Mouse (Mus musculus): ENCODE measurements at regions not wholly inside any gene's neighbourhood (a gene's known extent, or its start where the extent isn't known, plus 50 kb on each side); places are given as distances from the start of the nearest gene placed in this dataset.
A peak's percentile ranks its signal among the peaks of the same experiment; 100 is the strongest.

GRCm38 (mm10) chr9:69685630-69686029 lies 75.1 kb downstream of the Foxb1 start:
- Histone ChIP-seq H3K4me2 (no peak overlapping the region), H3K9ac (ENCODE audit: low read depth, low read length) (no peak overlapping the region), H3K4me1 (ENCODE audit: control insufficient read depth, insufficient read depth, low read length) (no peaks in the 10 kb centered on the region), H3K9me3 (replicated peaks; ENCODE audit: control insufficient read depth, low read length) (no peaks in the 10 kb centered on the region), H3K4me3 (ENCODE audit: low read depth, low read length) (no peak overlapping the region), H3K27me3 (ENCODE audit: control insufficient read depth, insufficient read depth, low read length) (no peaks in the 10 kb centered on the region), H3K36me3 (ENCODE audit: control insufficient read depth, insufficient read depth, low read length) (no peaks in the 10 kb centered on the region), H3K27ac (ENCODE audit: low read depth, low read length) (no peak overlapping the region)
- WGBS (ENCODE audit: insufficient replicate concordance): 66% methylated on average over 4 of the region's 4 CpGs
- ATAC-seq (replicated peaks; ENCODE audit: insufficient number of reproducible peaks, low FRiP score, low TSS enrichment): no peak

DNA sequence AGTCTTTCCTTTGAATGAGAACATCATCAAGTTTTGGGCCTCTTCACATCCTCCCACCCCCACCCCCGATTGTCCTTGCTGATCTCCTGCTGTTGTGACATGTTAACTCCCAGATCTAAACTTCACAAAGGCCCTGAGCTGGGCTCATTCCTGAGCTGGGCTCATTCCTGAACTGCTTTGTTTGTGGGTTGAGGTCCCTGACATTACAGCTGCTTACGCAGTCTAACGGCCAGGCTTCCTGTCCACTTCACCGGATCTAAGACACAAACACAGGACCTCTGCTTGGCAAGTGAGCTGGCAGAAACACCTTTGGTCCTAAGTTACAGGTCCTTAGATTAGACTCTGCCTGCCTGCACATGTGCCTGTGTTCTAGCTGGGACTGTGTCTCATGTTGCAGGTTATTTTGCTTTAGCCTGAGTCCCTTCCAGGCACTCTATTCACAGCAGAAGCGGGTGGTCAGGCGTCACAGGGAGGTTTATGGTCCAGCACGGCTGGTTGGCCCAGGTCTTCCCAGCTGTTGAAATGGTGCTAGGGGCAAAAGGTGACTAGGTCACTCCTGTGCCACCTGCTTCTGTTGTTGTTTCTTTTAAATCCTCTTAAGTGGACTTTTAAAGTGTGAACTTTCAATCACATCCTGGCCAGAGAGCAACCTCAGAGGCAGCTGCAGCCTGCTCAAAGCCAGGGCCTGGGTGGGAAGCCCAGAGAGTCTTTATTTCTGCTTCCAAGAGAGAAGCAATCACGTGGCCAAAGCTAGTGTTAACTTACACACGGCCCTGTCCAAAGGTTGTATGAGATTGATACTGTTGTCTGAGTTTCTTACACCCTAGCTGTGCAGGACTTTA lies 79.1 kb downstream of the Foxb1 start:
- Histone ChIP-seq H3K27ac (ENCODE audit: low read depth, low read length) (no peak overlapping the region), H3K9ac (ENCODE audit: low read depth, low read length) (no peak overlapping the region), H3K36me3 (ENCODE audit: control insufficient read depth, insufficient read depth, low read length) (no peaks in the 10 kb centered on the region), H3K9me3 (replicated peaks; ENCODE audit: control insufficient read depth, low read length) (no peaks in the 10 kb centered on the region), H3K4me3 (ENCODE audit: low read depth, low read length) (no peak overlapping the region), H3K27me3 (ENCODE audit: control insufficient read depth, insufficient read depth, low read length) (no peaks in the 10 kb centered on the region), H3K4me1 (ENCODE audit: control insufficient read depth, insufficient read depth, low read length) (no peaks in the 10 kb centered on the region), H3K4me2 (no peak overlapping the region)
- 29% methylated on average over 9 of the region's 9 CpGs for WGBS (ENCODE audit: insufficient replicate concordance)
- no peak for ATAC-seq (replicated peaks; ENCODE audit: insufficient number of reproducible peaks, low FRiP score, low TSS enrichment)

DNA sequence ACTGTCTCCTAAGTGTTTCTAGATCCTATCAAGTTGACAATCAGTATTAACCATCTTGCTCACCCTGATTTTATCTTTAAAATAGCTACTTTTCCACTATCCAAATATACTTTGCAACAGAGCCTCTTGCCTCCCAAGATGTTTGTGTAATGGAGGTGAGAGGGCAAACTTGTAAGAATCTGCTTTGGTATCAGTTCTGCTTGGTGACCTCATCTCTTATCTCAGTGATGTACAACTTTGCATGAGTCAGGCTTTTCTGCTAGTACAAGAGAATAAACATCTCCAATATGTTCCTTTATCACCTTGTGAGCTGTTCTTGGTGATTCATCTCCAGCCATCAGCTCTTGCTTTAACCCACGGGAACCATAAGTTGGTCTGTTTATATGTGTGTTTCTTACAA lies 82.1 kb downstream of the Foxb1 start:
- no peak for ATAC-seq (replicated peaks; ENCODE audit: insufficient number of reproducible peaks, low FRiP score, low TSS enrichment)
- 61% methylated on average over 1 of the region's 1 CpGs for WGBS (ENCODE audit: insufficient replicate concordance)
- Histone ChIP-seq H3K9ac (ENCODE audit: low read depth, low read length) (no peak overlapping the region), H3K4me3 (ENCODE audit: low read depth, low read length) (no peak overlapping the region), H3K4me1 (ENCODE audit: control insufficient read depth, insufficient read depth, low read length) (no peaks in the 10 kb centered on the region), H3K27ac (ENCODE audit: low read depth, low read length) (no peak overlapping the region), H3K4me2 (no peak overlapping the region), H3K9me3 (replicated peaks; ENCODE audit: control insufficient read depth, low read length) (no peaks in the 10 kb centered on the region), H3K27me3 (ENCODE audit: control insufficient read depth, insufficient read depth, low read length) (no peaks in the 10 kb centered on the region), H3K36me3 (ENCODE audit: control insufficient read depth, insufficient read depth, low read length) (no peaks in the 10 kb centered on the region)

GRCm38 (mm10) chr9:69673463-69674105 lies 87.2 kb downstream of the Foxb1 start:
- no peaks in the 10 kb centered on the region for H3K9me3 ChIP-seq (replicated peaks; ENCODE audit: control insufficient read depth, low read length)
- no peak for ATAC-seq (replicated peaks; ENCODE audit: insufficient number of reproducible peaks, low FRiP score, low TSS enrichment)
- peaks cover 36% of the 10 kb centered on the region for H3K27me3 ChIP-seq (ENCODE audit: control insufficient read depth, insufficient read depth, low read length)
- no peak overlapping the region for H3K9ac ChIP-seq (ENCODE audit: low read depth, low read length)
- 63% methylated on average over 10 of the region's 10 CpGs for WGBS (ENCODE audit: insufficient replicate concordance)
- no peak overlapping the region for H3K27ac ChIP-seq (ENCODE audit: low read depth, low read length)
- H3K4me3 ChIP-seq (ENCODE audit: low read depth, low read length): no peak overlapping the region
- H3K36me3 ChIP-seq (ENCODE audit: control insufficient read depth, insufficient read depth, low read length): no peaks in the 10 kb centered on the region
- peaks cover 5% of the 10 kb centered on the region; the same call in 1 of the 2 replicates for H3K4me1 ChIP-seq (ENCODE audit: control insufficient read depth, insufficient read depth, low read length)
- no peak overlapping the region for H3K4me2 ChIP-seq

- Histone ChIP-seq H3K4me2 (no peak overlapping the region), H3K4me1 (ENCODE audit: control insufficient read depth, insufficient read depth, low read length) (peaks cover 5% of the 10 kb centered on the region; the same call in 1 of the 2 replicates), H3K9ac (ENCODE audit: low read depth, low read length) (no peak overlapping the region), H3K27me3 (ENCODE audit: control insufficient read depth, insufficient read depth, low read length) (peaks cover 43% of the 10 kb centered on the region), H3K4me3 (ENCODE audit: low read depth, low read length) (no peak overlapping the region), H3K36me3 (ENCODE audit: control insufficient read depth, insufficient read depth, low read length) (no peaks in the 10 kb centered on the region), H3K9me3 (replicated peaks; ENCODE audit: control insufficient read depth, low read length) (no peaks in the 10 kb centered on the region), H3K27ac (ENCODE audit: low read depth, low read length) (no peak overlapping the region)
- WGBS (ENCODE audit: insufficient replicate concordance): 72% methylated on average over 13 of the region's 13 CpGs
- no peak for ATAC-seq (replicated peaks; ENCODE audit: insufficient number of reproducible peaks, low FRiP score, low TSS enrichment)
These were observed 87.9 kb downstream of the Foxb1 start for GRCm38 (mm10) chr9:69672657-69673462.

GRCm38 (mm10) chr9:69671199-69671598 lies 89.5 kb downstream of the Foxb1 start:
- no peaks in the 10 kb centered on the region for H3K36me3 ChIP-seq (ENCODE audit: control insufficient read depth, insufficient read depth, low read length)
- H3K9me3 ChIP-seq (replicated peaks; ENCODE audit: control insufficient read depth, low read length): no peaks in the 10 kb centered on the region
- H3K4me2 ChIP-seq: peak overlapping the region; percentile 55
- H3K4me1 ChIP-seq (ENCODE audit: control insufficient read depth, insufficient read depth, low read length): peaks cover 5% of the 10 kb centered on the region; the same call in 1 of the 2 replicates
- peaks cover 56% of the 10 kb centered on the region for H3K27me3 ChIP-seq (ENCODE audit: control insufficient read depth, insufficient read depth, low read length)
- 3% methylated on average over 18 of the region's 18 CpGs for WGBS (ENCODE audit: insufficient replicate concordance)
- peak overlapping the region; percentile 25 for H3K4me3 ChIP-seq (ENCODE audit: low read depth, low read length)
- no peak overlapping the region for H3K27ac ChIP-seq (ENCODE audit: low read depth, low read length)
- no peak overlapping the region for H3K9ac ChIP-seq (ENCODE audit: low read depth, low read length)
- ATAC-seq (replicated peaks; ENCODE audit: insufficient number of reproducible peaks, low FRiP score, low TSS enrichment): no peak

DNA sequence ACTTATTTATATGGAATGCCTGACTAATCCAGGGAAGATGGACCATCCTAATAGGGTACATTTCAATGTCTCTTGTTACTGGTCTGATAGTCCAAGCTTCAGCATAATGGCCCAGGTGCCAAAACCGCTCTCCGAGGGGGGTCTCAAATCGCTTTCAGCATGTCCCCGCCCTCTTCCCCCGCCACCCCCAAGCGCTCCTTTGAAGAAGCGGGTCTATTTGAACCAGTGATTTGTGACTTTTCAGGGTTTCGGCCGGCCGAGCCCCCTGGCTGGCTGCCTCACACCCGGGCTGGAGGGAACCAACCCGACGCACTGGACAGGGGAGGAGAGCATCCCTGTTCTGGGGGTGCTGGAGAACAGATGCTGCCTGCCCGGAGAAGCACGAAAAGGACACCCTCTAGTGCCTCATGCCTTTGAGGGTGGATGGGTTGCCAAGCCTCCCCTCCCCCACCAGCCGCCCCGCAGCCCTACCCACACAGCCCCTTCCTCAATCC lies 90.1 kb downstream of the Foxb1 start:
- Histone ChIP-seq H3K27ac (ENCODE audit: low read depth, low read length) (no peak overlapping the region), H3K9me3 (replicated peaks; ENCODE audit: control insufficient read depth, low read length) (no peaks in the 10 kb centered on the region), H3K4me2 (peak overlapping the region; percentile 55), H3K9ac (ENCODE audit: low read depth, low read length) (no peak overlapping the region), H3K4me3 (ENCODE audit: low read depth, low read length) (peak overlapping the region; percentile 25), H3K4me1 (ENCODE audit: control insufficient read depth, insufficient read depth, low read length) (peaks cover 5% of the 10 kb centered on the region; the same call in 1 of the 2 replicates), H3K36me3 (ENCODE audit: control insufficient read depth, insufficient read depth, low read length) (no peaks in the 10 kb centered on the region), H3K27me3 (ENCODE audit: control insufficient read depth, insufficient read depth, low read length) (peaks cover 56% of the 10 kb centered on the region)
- WGBS (ENCODE audit: insufficient replicate concordance): 0% methylated on average over 17 of the region's 17 CpGs
- ATAC-seq (replicated peaks; ENCODE audit: insufficient number of reproducible peaks, low FRiP score, low TSS enrichment): no peak
